Mouse (Mus musculus) hindbrain, embryonic 16.5 days (tissue): Measurements from ENCODE around the gene Hist1h2bf. TPM values are rescaled to one million over a fixed set of nuclear protein-coding genes. Genes with fewer than 3 reads are reported as not detected.
A peak's percentile ranks its signal among the peaks of the same experiment; 100 is the strongest.
"Not testable (repeated sequence)": the region's sequence is repeated elsewhere in the genome, so short reads cannot be mapped to it uniquely, and the experiment has no call there.

ENCODE experiments used
- ATAC-seq: fragments of 200-750 bp; cut with Nextera tagmentation; 2 replicates; pipeline ENCODE4 v1.8.0; 2017; ENCODE audit warnings: moderate TSS enrichment, moderate library complexity
- H3K27ac ChIP-seq: fragments of 300-500 bp; sonication (generic); 2 replicates; pipeline ENCODE4 v1.5.1; 2014; ENCODE audit warnings: low read depth, mild to moderate bottlenecking, control low read depth, low read length, moderate library complexity
- H3K27me3 ChIP-seq: fragments of 300-500 bp; sonication (generic); replicated peaks from 2 replicates; pipeline ENCODE4 v1.6.1; 2014; ENCODE audit warnings: low read length; ENCODE audit not compliant: control insufficient read depth, insufficient read depth
- H3K36me3 ChIP-seq: fragments of 300-500 bp; sonication (generic); 2 replicates; pipeline ENCODE4 v1.6.1; 2014; ENCODE audit warnings: mild to moderate bottlenecking, low read length, moderate library complexity, mixed read lengths; ENCODE audit not compliant: control insufficient read depth, insufficient read depth
- H3K4me1 ChIP-seq: fragments of 300-500 bp; sonication (generic); 2 replicates; pipeline ENCODE4 v1.6.1; 2014; ENCODE audit warnings: low read depth, low read length; ENCODE audit not compliant: control insufficient read depth, insufficient read depth
- H3K4me2 ChIP-seq: fragments of 300-500 bp; sonication (generic); 2 replicates; pipeline ENCODE4 v1.6.1; 2014; ENCODE audit warnings: mild to moderate bottlenecking, low read length, control low read depth, moderate library complexity
- H3K4me3 ChIP-seq: fragments of 300-500 bp; sonication (generic); 2 replicates; pipeline ENCODE4 v1.5.1; 2014; ENCODE audit warnings: mild to moderate bottlenecking, low read length, control low read depth, moderate library complexity
- H3K9ac ChIP-seq: fragments of 300-500 bp; sonication (generic); 2 replicates; pipeline ENCODE4 v1.6.1; 2014; ENCODE audit warnings: low read depth, mild to moderate bottlenecking, control low read depth, low read length, moderate library complexity
- H3K9me3 ChIP-seq: fragments of 300-500 bp; sonication (generic); 2 replicates; pipeline ENCODE4 v1.6.1; 2014; ENCODE audit warnings: mild to moderate bottlenecking, low read length, moderate library complexity; ENCODE audit not compliant: control insufficient read depth
- WGBS: fragments of 180-500 bp; shearing (Covaris S2); extraction: QIAGEN DNeasy Blood & Tissue Kit; methylation state at CpG from one replicate; pipeline ENCODE4 v1.1.7; 2014; 5-methylcytosine and 5-hydroxymethylcytosine counted together
- polyA plus RNA-seq: library from polyadenylated mRNA; unstranded; fragments of >200 nt; fragmentation: Nextera tagmentation; extraction: Ambion mirVana; gene quantifications from 2 replicates; pipeline ENCODE4 v1.2.1, GENCODE M21; 2015

Gene Hist1h2bf
- polyA plus RNA-seq, 1 experiment from 2014 or later = 0.44 TPM

DNA sequence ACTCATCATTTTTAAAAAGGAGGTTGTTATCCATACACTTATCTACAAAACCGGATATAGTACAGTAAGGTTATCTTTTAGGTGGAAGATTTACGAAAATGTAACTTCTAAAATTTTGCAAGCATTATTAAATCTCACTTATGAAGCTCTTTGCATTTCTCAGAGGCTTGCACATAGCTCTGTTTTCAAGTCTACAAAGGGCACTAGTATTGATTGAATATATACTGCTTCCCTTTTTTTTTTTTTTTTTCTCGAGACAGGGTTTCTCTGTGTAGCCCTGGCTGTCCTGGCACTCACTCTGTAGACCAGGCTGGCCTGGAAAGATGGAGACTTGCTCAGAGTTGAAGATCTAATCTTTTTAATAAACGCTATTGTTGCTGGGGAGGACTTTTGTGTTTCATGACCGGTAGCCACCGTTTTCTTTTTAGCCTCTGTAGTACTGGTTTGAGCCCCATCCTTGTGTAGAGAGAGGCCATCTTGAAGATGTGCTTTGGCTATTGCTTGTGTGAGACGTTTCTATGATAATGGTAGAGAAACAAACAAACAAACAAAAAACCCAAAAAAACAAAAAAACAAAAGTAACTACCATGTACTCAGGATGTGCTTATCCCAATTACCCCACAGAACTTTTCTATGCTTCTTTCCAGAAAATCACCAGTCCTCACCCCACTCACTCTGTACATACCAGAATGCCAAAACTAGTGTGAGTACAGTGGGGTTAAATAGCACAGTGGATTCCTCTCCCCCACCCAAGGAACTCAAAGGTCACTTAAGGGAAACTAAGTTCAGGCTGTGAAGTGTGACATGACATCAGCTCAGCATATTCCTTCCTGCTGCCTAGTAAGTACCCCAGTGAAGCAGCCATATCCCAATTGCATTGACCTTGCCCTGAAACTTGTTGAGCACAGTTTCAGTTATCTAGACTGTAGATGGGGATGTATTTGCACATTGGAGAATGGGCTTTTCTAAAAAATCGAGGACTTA lies 21.8 kb downstream of the Hist1h2bf start:
- Histone ChIP-seq H3K4me2 (peak overlapping the region; percentile 66), H3K4me1 (peaks cover 13% of the 10 kb centered on the region), H3K9me3 (no peaks in the 10 kb centered on the region), H3K27me3 (no peaks in the 10 kb centered on the region), H3K36me3 (no peaks in the 10 kb centered on the region), H3K27ac (peak overlapping the region; percentile 76), H3K9ac (no peak overlapping the region), H3K4me3 (peak overlapping the region; percentile 46)
- ATAC-seq = no peak
- WGBS = 51% methylated on average over 8 of the region's 8 CpGs

DNA sequence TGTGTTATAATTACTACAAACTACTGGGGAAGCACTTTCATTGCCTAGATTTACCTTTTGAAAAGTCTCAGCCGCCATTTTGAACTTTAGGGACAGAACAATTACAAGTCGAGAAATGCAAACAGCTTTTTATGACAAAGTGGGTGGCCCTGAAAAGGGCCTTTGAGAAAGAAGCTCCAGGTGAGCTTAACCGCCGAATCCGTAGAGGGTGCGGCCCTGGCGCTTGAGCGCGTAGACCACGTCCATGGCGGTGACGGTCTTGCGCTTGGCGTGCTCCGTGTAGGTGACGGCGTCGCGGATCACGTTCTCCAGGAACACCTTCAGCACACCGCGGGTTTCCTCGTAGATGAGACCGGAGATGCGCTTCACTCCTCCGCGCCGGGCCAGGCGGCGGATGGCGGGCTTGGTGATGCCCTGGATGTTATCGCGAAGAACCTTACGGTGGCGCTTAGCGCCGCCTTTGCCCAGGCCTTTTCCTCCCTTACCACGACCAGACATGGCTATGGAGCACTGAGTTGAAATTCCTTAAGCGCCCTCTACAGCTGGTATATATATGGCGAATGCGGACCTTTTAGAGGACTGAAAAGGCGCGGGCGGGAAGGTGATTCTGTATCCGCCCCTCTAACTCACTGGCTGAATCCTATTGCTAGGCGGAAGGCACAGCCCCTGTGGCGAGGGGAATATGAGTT lies 22.7 kb downstream of the Hist1h2bf start, which contains the start of gene Hist1h4f:
TSS of gene Hist1h4f (minus strand) at position 503 of the 689 bp plus-strand sequence.
- Histone ChIP-seq H3K4me1 (peaks cover 11% of the 10 kb centered on the region), H3K4me3 (peak within 1 kb of the TSS; percentile 46), H3K4me2 (peak within 1 kb of the TSS; percentile 66), H3K9ac (peak within 1 kb of the TSS; percentile 63), H3K27ac (peak within 1 kb of the TSS; percentile 76)
- ATAC-seq = peak; percentile 95
- WGBS = under 1% methylated on average over 47 of the region's 47 CpGs
- H3K36me3 ChIP-seq, H3K9me3 ChIP-seq, H3K27me3 ChIP-seq: not testable (repeated sequence)

DNA sequence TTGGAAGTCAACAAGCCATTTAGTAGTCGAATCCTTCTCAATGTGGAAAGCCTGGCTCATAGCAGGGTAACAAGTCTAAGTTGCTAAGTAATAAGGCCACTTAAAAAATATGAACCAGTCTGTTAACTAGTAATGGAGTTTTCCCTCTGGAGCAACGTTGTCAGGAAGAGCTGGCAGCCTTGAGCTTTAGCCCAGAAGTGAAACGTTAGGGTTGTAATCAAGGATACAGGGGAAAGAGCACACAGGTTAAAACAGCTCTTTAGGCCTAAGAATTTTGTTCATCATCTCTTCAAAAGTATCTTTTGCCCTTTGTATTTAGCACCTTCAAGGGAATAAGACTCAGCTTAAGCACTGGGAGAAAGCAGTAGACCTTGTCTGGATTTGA lies 23.2 kb downstream of the Hist1h2bf start:
- Histone ChIP-seq H3K36me3 (no peaks in the 10 kb centered on the region), H3K27me3 (no peaks in the 10 kb centered on the region), H3K4me3 (peak overlapping the region; percentile 46), H3K9me3 (no peaks in the 10 kb centered on the region), H3K4me2 (peak overlapping the region; percentile 66), H3K4me1 (peaks cover 10% of the 10 kb centered on the region), H3K9ac (peak overlapping the region; percentile 17; the same call in 1 of the 2 replicates), H3K27ac (peak overlapping the region; percentile 76)
- WGBS = 6% methylated on average over 3 of the region's 3 CpGs
- no peak for ATAC-seq

DNA sequence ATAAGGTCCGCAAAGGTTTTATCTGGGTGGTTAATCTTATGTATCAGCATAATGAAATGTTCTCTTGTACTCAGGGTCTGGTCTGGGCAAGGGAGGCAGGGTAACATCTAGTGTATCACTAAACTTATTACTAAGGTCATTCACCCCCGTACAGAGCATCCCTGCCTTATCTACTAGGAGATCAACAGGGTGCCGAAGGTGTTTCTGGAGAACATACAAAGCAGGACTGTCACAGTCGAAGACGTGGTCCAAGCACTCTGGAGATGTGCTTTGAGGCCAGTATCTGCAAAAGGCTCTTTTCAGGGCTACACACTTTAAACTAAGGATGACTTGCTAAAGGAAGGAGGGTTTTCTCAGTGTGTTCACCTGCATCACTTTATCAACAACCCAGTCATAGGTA lies 27.3 kb downstream of the Hist1h2bf start:
- no peaks in the 10 kb centered on the region for H3K36me3 ChIP-seq
- no peak for ATAC-seq
- H3K27ac ChIP-seq = no peak overlapping the region
- H3K4me3 ChIP-seq = no peak overlapping the region
- peaks cover 9% of the 10 kb centered on the region for H3K4me1 ChIP-seq
- no peaks in the 10 kb centered on the region for H3K27me3 ChIP-seq
- WGBS = 85% methylated on average over 5 of the region's 5 CpGs
- H3K4me2 ChIP-seq = no peak overlapping the region
- H3K9ac ChIP-seq = no peak overlapping the region
- no peaks in the 10 kb centered on the region for H3K9me3 ChIP-seq

DNA sequence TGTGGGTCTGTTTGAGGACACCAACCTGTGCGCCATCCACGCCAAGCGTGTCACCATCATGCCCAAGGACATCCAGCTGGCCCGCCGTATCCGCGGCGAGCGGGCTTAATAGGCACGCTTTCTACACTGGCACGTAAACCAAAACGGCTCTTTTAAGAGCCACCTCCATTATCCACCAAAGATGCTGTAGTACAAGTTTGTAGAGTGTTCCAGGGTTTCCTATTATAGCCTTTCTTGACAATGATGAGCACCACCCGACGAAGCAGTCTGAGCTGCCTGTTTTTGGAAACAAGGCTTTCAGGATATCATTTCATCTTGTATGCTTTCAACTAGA lies 29.2 kb downstream of the Hist1h2bf start:
- not testable (repeated sequence) for H3K9me3 ChIP-seq, H3K36me3 ChIP-seq, H3K9ac ChIP-seq, H3K4me1 ChIP-seq, H3K27me3 ChIP-seq
- 0% methylated on average over 10 of the region's 14 CpGs for WGBS
- peak overlapping the region; percentile 43 for H3K4me3 ChIP-seq
- peak overlapping the region; percentile 45 for H3K4me2 ChIP-seq
- ATAC-seq = peak; percentile 5; the same call in 1 of the 2 replicates
- peak overlapping the region; percentile 81 for H3K27ac ChIP-seq

DNA sequence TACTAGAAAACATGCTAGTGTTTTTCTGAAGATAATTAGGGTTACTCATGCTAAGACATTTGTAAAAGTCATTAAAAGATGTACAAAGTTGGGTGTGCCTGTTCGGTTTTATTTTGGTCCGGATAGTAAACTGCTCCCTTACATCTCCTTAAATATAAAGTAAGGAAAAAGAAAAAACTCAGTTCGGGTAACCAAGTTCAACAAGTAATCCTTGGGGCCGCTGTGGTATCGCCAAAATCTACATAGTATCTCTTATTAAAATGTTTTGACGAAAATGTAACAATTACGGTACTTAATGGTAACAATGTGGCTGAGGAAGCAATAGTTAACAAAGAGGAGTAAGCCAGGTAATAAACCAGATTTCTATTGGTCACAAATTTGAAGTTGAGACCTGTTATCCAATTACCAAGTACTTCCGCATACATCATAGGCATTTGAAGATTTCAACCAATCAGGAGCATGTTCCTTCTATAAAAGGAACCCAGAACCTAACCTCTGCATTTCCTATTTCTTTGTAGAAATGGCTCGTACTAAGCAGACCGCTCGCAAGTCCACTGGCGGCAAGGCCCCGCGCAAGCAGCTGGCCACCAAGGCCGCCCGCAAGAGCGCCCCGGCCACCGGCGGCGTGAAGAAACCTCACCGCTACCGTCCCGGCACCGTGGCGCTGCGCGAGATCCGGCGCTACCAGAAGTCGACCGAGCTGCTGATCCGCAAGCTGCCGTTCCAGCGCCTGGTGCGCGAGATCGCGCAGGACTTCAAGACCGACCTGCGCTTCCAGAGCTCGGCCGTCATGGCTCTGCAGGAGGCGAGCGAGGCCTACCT lies 29.8 kb downstream of the Hist1h2bf start, which contains the start of gene Hist1h3f:
TSS of gene Hist1h3f (plus strand) at position 88 of the 822 bp plus-strand sequence.
- WGBS = under 1% methylated on average over 21 of the region's 45 CpGs
- Histone ChIP-seq H3K4me3 (peak within 1 kb of the TSS; percentile 47), H3K9me3 (no peaks in the 10 kb centered on the region), H3K27me3 (no peaks in the 10 kb centered on the region), H3K4me1 (peaks cover 4% of the 10 kb centered on the region), H3K36me3 (no peaks in the 10 kb centered on the region), H3K9ac (peak within 1 kb of the TSS; percentile 64), H3K4me2 (peak within 1 kb of the TSS; percentile 83), H3K27ac (peak within 1 kb of the TSS; percentile 81)
- ATAC-seq = peak; percentile 97

DNA sequence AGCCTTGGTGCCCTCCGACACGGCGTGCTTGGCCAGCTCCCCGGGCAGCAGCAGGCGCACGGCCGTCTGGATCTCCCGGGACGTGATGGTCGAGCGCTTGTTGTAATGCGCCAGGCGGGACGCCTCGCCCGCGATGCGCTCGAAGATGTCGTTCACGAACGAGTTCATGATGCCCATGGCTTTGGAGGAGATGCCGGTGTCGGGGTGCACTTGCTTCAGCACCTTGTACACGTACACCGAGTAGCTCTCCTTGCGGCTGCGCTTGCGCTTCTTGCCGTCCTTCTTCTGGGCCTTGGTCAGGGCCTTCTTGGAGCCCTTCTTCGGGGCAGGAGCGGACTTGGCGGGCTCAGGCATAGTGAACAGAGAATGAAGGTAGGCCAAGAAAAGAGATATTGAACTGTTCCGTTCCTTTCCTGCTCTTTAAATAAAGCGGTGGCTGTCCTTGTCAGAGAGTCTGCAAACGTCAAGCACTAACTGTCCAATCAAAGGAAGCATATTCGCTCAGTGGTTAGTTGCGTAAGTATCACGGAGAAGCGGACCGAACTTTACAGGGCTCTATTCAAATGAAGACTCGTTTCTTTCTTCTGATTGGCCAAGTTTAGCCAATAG lies 30.9 kb downstream of the Hist1h2bf start, which contains the start of gene Hist1h2bh:
TSS of gene Hist1h2bh (minus strand) at position 394 of the 609 bp plus-strand sequence.
- ATAC-seq = peak; percentile 93
- peak within 1 kb of the TSS; percentile 83 for H3K4me2 ChIP-seq
- peak within 1 kb of the TSS; percentile 47 for H3K4me3 ChIP-seq
- H3K4me1 ChIP-seq, H3K9me3 ChIP-seq, H3K27me3 ChIP-seq, H3K36me3 ChIP-seq: not testable (repeated sequence)
- under 1% methylated on average over 25 of the region's 42 CpGs for WGBS
- peak within 1 kb of the TSS; percentile 56 for H3K9ac ChIP-seq
- peak within 1 kb of the TSS; percentile 68 for H3K27ac ChIP-seq

DNA sequence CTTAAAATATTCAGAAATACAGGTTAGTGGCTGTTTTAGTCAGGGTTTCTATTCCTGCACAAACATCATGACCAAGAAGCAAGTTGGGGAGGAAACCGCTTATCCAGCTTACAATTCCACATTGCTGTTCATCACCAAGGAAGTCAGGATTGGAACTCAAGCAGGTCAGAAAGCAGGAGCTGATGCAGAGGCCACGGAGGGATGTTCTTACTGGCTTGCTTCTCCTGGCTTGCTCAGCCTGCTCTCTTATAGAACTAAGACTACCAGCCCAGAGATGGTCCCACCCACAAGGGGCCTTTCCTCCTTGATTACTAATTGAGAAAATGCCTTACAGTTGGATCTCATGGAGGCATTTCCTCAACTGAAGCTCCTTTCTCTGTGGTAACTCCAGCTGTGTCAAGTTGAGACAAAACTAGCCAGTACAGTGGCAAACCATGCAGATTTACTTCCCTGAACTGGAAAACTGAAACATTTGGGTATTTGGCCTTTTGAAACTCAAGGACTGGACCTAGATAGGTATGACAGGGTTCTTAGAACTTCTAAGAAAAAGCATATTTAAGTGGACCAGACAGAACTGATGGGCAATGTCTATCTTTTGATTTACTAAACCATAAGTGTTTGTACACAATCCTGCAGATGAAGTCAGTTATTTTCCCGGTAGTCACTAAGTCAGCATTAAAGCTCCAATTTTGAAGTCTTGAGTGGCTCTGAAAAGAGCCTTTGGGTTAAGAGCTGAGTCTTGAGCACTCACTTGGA lies 31.6 kb downstream of the Hist1h2bf start:
- H3K9ac ChIP-seq = peak overlapping the region; percentile 56
- 4% methylated on average over 3 of the region's 3 CpGs for WGBS
- not testable (repeated sequence) for H3K36me3 ChIP-seq, H3K4me1 ChIP-seq, ATAC-seq, H3K9me3 ChIP-seq, H3K27me3 ChIP-seq, H3K27ac ChIP-seq
- peak overlapping the region; percentile 47 for H3K4me3 ChIP-seq
- H3K4me2 ChIP-seq = peak overlapping the region; percentile 83
